Mouse (Mus musculus) megakaryocyte, embryonic 14.5 days (primary cell): Measurements from ENCODE around the gene Smg6. TPM values are rescaled to one million over a fixed set of nuclear protein-coding genes. Genes with fewer than 3 reads are reported as not detected.
A peak's percentile ranks its signal among the peaks of the same experiment; 100 is the strongest.

ENCODE experiments used
- H3K27me3 ChIP-seq: replicated peaks from 2 replicates; pipeline ENCODE3; 2012; ENCODE audit warnings: inconsistent platforms
- H3K36me3 ChIP-seq: replicated peaks from 2 replicates; pipeline ENCODE3; 2012; ENCODE audit warnings: low read length, inconsistent platforms, mixed read lengths
- H3K4me1 ChIP-seq: 2 replicates; pipeline ENCODE4 v1.6.1; 2012; ENCODE audit warnings: inconsistent platforms
- H3K4me3 ChIP-seq: replicated peaks from 2 replicates; pipeline ENCODE3; 2012; ENCODE audit warnings: moderate library complexity, mild to moderate bottlenecking, inconsistent platforms
- H3K9me3 ChIP-seq: 2 replicates; pipeline ENCODE4 v1.6.1; 2012; ENCODE audit warnings: inconsistent platforms
- FLI1 ChIP-seq: IDR thresholded peaks from 2 replicates; pipeline ENCODE4 v1.6.1; 2012; ENCODE audit warnings: low read length, inconsistent platforms, mixed read lengths
- GATA1 ChIP-seq: IDR thresholded peaks from 3 replicates; pipeline ENCODE4 v1.6.1; 2012; ENCODE audit warnings: mixed read lengths, low read length, inconsistent platforms, borderline replicate concordance
- polyA plus RNA-seq: library from polyadenylated mRNA; stranded (reverse); fragments of >175 nt; gene quantifications from 2 replicates; pipeline ENCODE4 v1.2.3, GENCODE M21; 2012; ENCODE audit warnings: low replicate concordance; ENCODE audit not compliant: insufficient read depth

Gene Smg6
- polyA plus RNA-seq, 1 experiment: 35.3 TPM

- Histone ChIP-seq H3K27me3 (peaks cover 38% of the 10 kb centered on the region), H3K36me3 (no peaks in the 10 kb centered on the region), H3K4me3 (peak overlapping the region; percentile 20), H3K4me1 (peaks cover 96% of the 10 kb centered on the region), H3K9me3 (peaks cover 5% of the 10 kb centered on the region; the same call in 1 of the 2 replicates)
- TF ChIP-seq GATA1 (no peak), FLI1 (no peak)
Measured at GRCm38 (mm10) chr11:75200935-75201334, 275.3 kb downstream of the Smg6 start.

- Histone ChIP-seq H3K36me3 (no peaks in the 10 kb centered on the region), H3K4me1 (peaks cover 93% of the 10 kb centered on the region), H3K27me3 (peaks cover 33% of the 10 kb centered on the region), H3K9me3 (peaks cover 5% of the 10 kb centered on the region; the same call in 1 of the 2 replicates), H3K4me3 (peak overlapping the region; percentile 31)
- TF ChIP-seq FLI1: no peak
- no peak for TF ChIP-seq GATA1
Measured at GRCm38 (mm10) chr11:75201721-75202120, 276.1 kb downstream of the Smg6 start.

GRCm38 (mm10) chr11:75203926-75204325 lies 278.3 kb downstream of the Smg6 start:
- Histone ChIP-seq H3K4me1 (peaks cover 74% of the 10 kb centered on the region), H3K27me3 (peaks cover 22% of the 10 kb centered on the region)

GRCm38 (mm10) chr11:75204472-75204871 lies 278.8 kb downstream of the Smg6 start:
- TF ChIP-seq GATA1 (no peak), FLI1 (no peak)
- H3K4me3 ChIP-seq: peak overlapping the region; percentile 46
- peaks cover 3% of the 10 kb centered on the region; the same call in 1 of the 2 replicates for H3K9me3 ChIP-seq
- H3K36me3 ChIP-seq: no peaks in the 10 kb centered on the region
- H3K4me1 ChIP-seq: peaks cover 75% of the 10 kb centered on the region
- peaks cover 19% of the 10 kb centered on the region for H3K27me3 ChIP-seq

More at GRCm38 (mm10) chr11:75203926-75204325, 278.3 kb downstream of the Smg6 start:
- no peak overlapping the region for H3K4me3 ChIP-seq
- TF ChIP-seq GATA1 (no peak), FLI1 (no peak)
- H3K36me3 ChIP-seq: no peaks in the 10 kb centered on the region
- H3K9me3 ChIP-seq: peaks cover 5% of the 10 kb centered on the region; the same call in 1 of the 2 replicates

- Histone ChIP-seq H3K36me3 (no peaks in the 10 kb centered on the region), H3K4me1 (peaks cover 73% of the 10 kb centered on the region), H3K9me3 (no peaks in the 10 kb centered on the region), H3K4me3 (no peak overlapping the region), H3K27me3 (peaks cover 4% of the 10 kb centered on the region)
- no peak for TF ChIP-seq FLI1
- no peak for TF ChIP-seq GATA1
Measured at GRCm38 (mm10) chr11:75206347-75206746, 280.7 kb downstream of the Smg6 start.

GRCm38 (mm10) chr11:75209363-75209762 lies 283.7 kb downstream of the Smg6 start:
- Histone ChIP-seq H3K27me3 (peaks cover 20% of the 10 kb centered on the region), H3K4me1 (peaks cover 64% of the 10 kb centered on the region), H3K9me3 (0 out of 2 replicates have a peak, but pooled peaks cover 3% of the 10 kb centered on the region), H3K4me3 (no peak overlapping the region), H3K36me3 (no peaks in the 10 kb centered on the region)
- TF ChIP-seq GATA1 (no peak), FLI1 (no peak)

- TF ChIP-seq FLI1 (no peak), GATA1 (no peak)
- Histone ChIP-seq H3K4me1 (peaks cover 57% of the 10 kb centered on the region), H3K36me3 (no peaks in the 10 kb centered on the region), H3K27me3 (peaks cover 26% of the 10 kb centered on the region), H3K4me3 (no peak overlapping the region), H3K9me3 (0 out of 2 replicates have a peak, but pooled peaks cover 3% of the 10 kb centered on the region)
Measured at GRCm38 (mm10) chr11:75210093-75210492, 284.5 kb downstream of the Smg6 start.

GRCm38 (mm10) chr11:75210755-75211154 lies 285.1 kb downstream of the Smg6 start:
- H3K9me3 ChIP-seq: 0 out of 2 replicates have a peak, but pooled peaks cover 3% of the 10 kb centered on the region
- peaks cover 29% of the 10 kb centered on the region for H3K27me3 ChIP-seq
- peaks cover 52% of the 10 kb centered on the region for H3K4me1 ChIP-seq
- no peaks in the 10 kb centered on the region for H3K36me3 ChIP-seq
- TF ChIP-seq GATA1 (no peak), FLI1 (no peak)
- no peak overlapping the region for H3K4me3 ChIP-seq

GRCm38 (mm10) chr11:75212031-75212667 lies 286.5 kb downstream of the Smg6 start:
- Histone ChIP-seq H3K4me1 (peaks cover 45% of the 10 kb centered on the region), H3K27me3 (peaks cover 41% of the 10 kb centered on the region), H3K36me3 (no peaks in the 10 kb centered on the region), H3K4me3 (peak overlapping the region; percentile 56), H3K9me3 (0 out of 2 replicates have a peak, but pooled peaks cover 3% of the 10 kb centered on the region)
- TF ChIP-seq GATA1 (no peak), FLI1 (no peak)

GRCm38 (mm10) chr11:75212876-75213275 lies 287.3 kb downstream of the Smg6 start:
- Histone ChIP-seq H3K4me3 (no peak overlapping the region), H3K27me3 (peaks cover 44% of the 10 kb centered on the region), H3K9me3 (0 out of 2 replicates have a peak, but pooled peaks cover 3% of the 10 kb centered on the region), H3K4me1 (peaks cover 45% of the 10 kb centered on the region), H3K36me3 (no peaks in the 10 kb centered on the region)
- no peak for TF ChIP-seq FLI1
- TF ChIP-seq GATA1: no peak
